Mouse (Mus musculus): ENCODE data around the gene Srpk2. TPM values are rescaled to one million over a fixed set of nuclear protein-coding genes. Genes with fewer than 3 reads are reported as not detected.

Gene Srpk2
- total and polyA plus RNA-seq, 2 experiments from 2014 or later: 69.3 to 151 TPM

GRCm38 (mm10) chr5:23658017-23658416 lies 26.4 kb downstream of the Srpk2 start:
- 66% methylated on average over 5 of the region's 5 CpGs for WGBS
- TF ChIP-seq CTCF (IDR thresholded peaks at IDR 0.05): no peak
- H3K9ac ChIP-seq (replicated peaks; ENCODE audit: low read length, poor library complexity, severe bottlenecking): no peak overlapping the region
- H3K4me3 ChIP-seq (ENCODE audit: low read depth, low read length): no peak overlapping the region
- no peaks in the 10 kb centered on the region for H3K36me3 ChIP-seq (ENCODE audit: insufficient read depth, low read length)
- H3K27ac ChIP-seq (ENCODE audit: low read depth, low read length): no peak overlapping the region
- H3K4me2 ChIP-seq (ENCODE audit: low read depth, low read length, poor library complexity, severe bottlenecking): no peak overlapping the region
- H3K27me3 ChIP-seq (ENCODE audit: insufficient read depth, low read length): no peaks in the 10 kb centered on the region
- DNase-seq (ENCODE audit: low spot score): no peak
- ATAC-seq (ENCODE audit: low FRiP score): no peak
- no peaks in the 10 kb centered on the region for H3K9me3 ChIP-seq (ENCODE audit: low read length)
- no peaks in the 10 kb centered on the region for H3K4me1 ChIP-seq (ENCODE audit: insufficient read depth, low read length)

- Histone ChIP-seq H3K9ac (replicated peaks; ENCODE audit: low read length, poor library complexity, severe bottlenecking) (no peak overlapping the region), H3K27me3 (ENCODE audit: insufficient read depth, low read length) (no peaks in the 10 kb centered on the region), H3K36me3 (ENCODE audit: insufficient read depth, low read length) (no peaks in the 10 kb centered on the region), H3K4me2 (ENCODE audit: low read depth, low read length, poor library complexity, severe bottlenecking) (no peak overlapping the region), H3K4me3 (ENCODE audit: low read depth, low read length) (no peak overlapping the region), H3K27ac (ENCODE audit: low read depth, low read length) (no peak overlapping the region), H3K4me1 (ENCODE audit: insufficient read depth, low read length) (no peaks in the 10 kb centered on the region), H3K9me3 (ENCODE audit: low read length) (no peaks in the 10 kb centered on the region)
- no peak for ATAC-seq (ENCODE audit: low FRiP score)
- WGBS: 87% methylated on average over 4 of the region's 4 CpGs
- peak; percentile 58 for TF ChIP-seq CTCF (IDR thresholded peaks at IDR 0.05)
- DNase-seq (ENCODE audit: low spot score): peak; percentile 35
Observed at GRCm38 (mm10) chr5:23656590-23656989, 27.8 kb downstream of the Srpk2 start.

- Histone ChIP-seq H3K36me3 (ENCODE audit: insufficient read depth, low read length) (no peaks in the 10 kb centered on the region), H3K27me3 (ENCODE audit: insufficient read depth, low read length) (no peaks in the 10 kb centered on the region), H3K4me1 (ENCODE audit: insufficient read depth, low read length) (no peaks in the 10 kb centered on the region), H3K9me3 (ENCODE audit: low read length) (no peaks in the 10 kb centered on the region), H3K27ac (ENCODE audit: low read depth, low read length) (no peak overlapping the region), H3K9ac (replicated peaks; ENCODE audit: low read length, poor library complexity, severe bottlenecking) (no peak overlapping the region), H3K4me3 (ENCODE audit: low read depth, low read length) (no peak overlapping the region), H3K4me2 (ENCODE audit: low read depth, low read length, poor library complexity, severe bottlenecking) (no peak overlapping the region)
- 81% methylated on average over 1 of the region's 1 CpGs for WGBS
- DNase-seq (ENCODE audit: low spot score): no peak
- ATAC-seq (ENCODE audit: low FRiP score): no peak
- no peak for TF ChIP-seq CTCF (IDR thresholded peaks at IDR 0.05)
Observed at GRCm38 (mm10) chr5:23655030-23655429, 29.4 kb downstream of the Srpk2 start.

GRCm38 (mm10) chr5:23652326-23652725 lies 32.1 kb downstream of the Srpk2 start:
- H3K4me3 ChIP-seq (ENCODE audit: low read depth, low read length): no peak overlapping the region
- no peak overlapping the region for H3K27ac ChIP-seq (ENCODE audit: low read depth, low read length)
- DNase-seq (ENCODE audit: low spot score) (no peak), ATAC-seq (ENCODE audit: low FRiP score) (no peak)
- H3K27me3 ChIP-seq (ENCODE audit: insufficient read depth, low read length): no peaks in the 10 kb centered on the region
- H3K36me3 ChIP-seq (ENCODE audit: insufficient read depth, low read length): no peaks in the 10 kb centered on the region
- no peak overlapping the region for H3K9ac ChIP-seq (replicated peaks; ENCODE audit: low read length, poor library complexity, severe bottlenecking)
- WGBS: 82% methylated on average over 7 of the region's 7 CpGs
- no peak for TF ChIP-seq CTCF (IDR thresholded peaks at IDR 0.05)
- H3K4me2 ChIP-seq (ENCODE audit: low read depth, low read length, poor library complexity, severe bottlenecking): no peak overlapping the region
- no peaks in the 10 kb centered on the region for H3K4me1 ChIP-seq (ENCODE audit: insufficient read depth, low read length)
- no peaks in the 10 kb centered on the region for H3K9me3 ChIP-seq (ENCODE audit: low read length)

GRCm38 (mm10) chr5:23651786-23652185 lies 32.6 kb downstream of the Srpk2 start:
- no peak for DNase-seq (ENCODE audit: low spot score)
- Histone ChIP-seq H3K27me3 (ENCODE audit: insufficient read depth, low read length) (no peaks in the 10 kb centered on the region), H3K9ac (replicated peaks; ENCODE audit: low read length, poor library complexity, severe bottlenecking) (no peak overlapping the region), H3K4me1 (ENCODE audit: insufficient read depth, low read length) (no peaks in the 10 kb centered on the region), H3K4me2 (ENCODE audit: low read depth, low read length, poor library complexity, severe bottlenecking) (no peak overlapping the region), H3K27ac (ENCODE audit: low read depth, low read length) (no peak overlapping the region), H3K36me3 (ENCODE audit: insufficient read depth, low read length) (no peaks in the 10 kb centered on the region), H3K9me3 (ENCODE audit: low read length) (no peaks in the 10 kb centered on the region), H3K4me3 (ENCODE audit: low read depth, low read length) (no peak overlapping the region)
- 92% methylated on average over 3 of the region's 3 CpGs for WGBS
- TF ChIP-seq CTCF (IDR thresholded peaks at IDR 0.05): no peak
- no peak for ATAC-seq (ENCODE audit: low FRiP score)

- no peak overlapping the region for H3K27ac ChIP-seq (ENCODE audit: low read depth, low read length)
- H3K9ac ChIP-seq (replicated peaks; ENCODE audit: low read length, poor library complexity, severe bottlenecking): no peak overlapping the region
- no peak overlapping the region for H3K4me2 ChIP-seq (ENCODE audit: low read depth, low read length, poor library complexity, severe bottlenecking)
- no peak for TF ChIP-seq CTCF (IDR thresholded peaks at IDR 0.05)
- DNase-seq (ENCODE audit: low spot score) (no peak), ATAC-seq (ENCODE audit: low FRiP score) (no peak)
- H3K4me1 ChIP-seq (ENCODE audit: insufficient read depth, low read length): no peaks in the 10 kb centered on the region
- H3K4me3 ChIP-seq (ENCODE audit: low read depth, low read length): no peak overlapping the region
- no peaks in the 10 kb centered on the region for H3K36me3 ChIP-seq (ENCODE audit: insufficient read depth, low read length)
- 70% methylated on average over 3 of the region's 3 CpGs for WGBS
- H3K9me3 ChIP-seq (ENCODE audit: low read length): no peaks in the 10 kb centered on the region
- no peaks in the 10 kb centered on the region for H3K27me3 ChIP-seq (ENCODE audit: insufficient read depth, low read length)
Observed at GRCm38 (mm10) chr5:23650504-23650903, 33.9 kb downstream of the Srpk2 start.

Data from midbrain, postnatal 0 days (tissue).